Comparison of ENCODE assay signal across 25 mouse cellular contexts in genomic region chr1:186457098-186457497, GRCm38 (mm10).
"Had no signal": no experiment of that assay in that cellular context is flagged by ENCODE, and none has a peak within 500 bp of the region (broad histone marks: within the 10 kb centered on the region; RNA-seq: fewer than 3 reads in every experiment).

No protein-coding gene starts in this region.

- H3K36me3 ChIP-seq: heart, embryonic 10.5 days; heart, embryonic 12.5 days; hindbrain, embryonic 13.5 days; hindbrain, embryonic 15.5 days; kidney, embryonic 15.5 days; limb, embryonic 13.5 days; limb, embryonic 15.5 days; liver, embryonic 12.5 days had no signal

- H3K9me3 ChIP-seq: heart, embryonic 10.5 days; hindbrain, embryonic 13.5 days; hindbrain, embryonic 15.5 days; limb, embryonic 13.5 days; limb, embryonic 15.5 days; liver, embryonic 12.5 days had no signal

- H3K4me2 ChIP-seq: heart, embryonic 12.5 days; hindbrain, embryonic 13.5 days; hindbrain, embryonic 15.5 days; kidney, embryonic 15.5 days; limb, embryonic 13.5 days; limb, embryonic 15.5 days; liver, embryonic 12.5 days had no signal

- H3K4me3 ChIP-seq: heart, embryonic 10.5 days; heart, embryonic 12.5 days; hindbrain, embryonic 13.5 days; hindbrain, embryonic 15.5 days; kidney, embryonic 15.5 days; layer of hippocampus, adult 2 months; limb, embryonic 13.5 days; limb, embryonic 15.5 days; liver, embryonic 12.5 days had no signal

- H3K27ac ChIP-seq: heart, embryonic 10.5 days; hindbrain, embryonic 13.5 days; hindbrain, embryonic 15.5 days; hindbrain, postnatal 0 days; kidney, embryonic 15.5 days; kidney, postnatal 0 days; layer of hippocampus, adult 2 months; limb, embryonic 13.5 days; limb, embryonic 15.5 days; liver, embryonic 12.5 days; liver, embryonic 14.5 days had no signal

- H3K9ac ChIP-seq: heart, embryonic 12.5 days; hindbrain, embryonic 13.5 days; hindbrain, embryonic 15.5 days; kidney, embryonic 15.5 days; limb, embryonic 13.5 days; limb, embryonic 15.5 days; liver, embryonic 12.5 days; liver, embryonic 14.5 days had no signal

- H3K4me1 ChIP-seq: hindbrain, embryonic 13.5 days; hindbrain, embryonic 15.5 days; liver, embryonic 12.5 days had no signal

- H3K27me3 ChIP-seq: heart, embryonic 12.5 days; hindbrain, embryonic 13.5 days; hindbrain, embryonic 15.5 days; kidney, embryonic 15.5 days; limb, embryonic 13.5 days; limb, embryonic 15.5 days; liver, embryonic 12.5 days had no signal

- DNase-seq: gastrocnemius, postnatal 14 days; gastrocnemius, postnatal 36 days; heart, adult 18-20 months; heart, postnatal 10 days; heart, postnatal 36 days; kidney, adult 11 months; kidney, adult 2 months; kidney, adult 9 months; kidney, postnatal 14 days; kidney, postnatal 4 days; layer of hippocampus, postnatal 36 days; left cerebral cortex, postnatal 4 days had no signal

- ATAC-seq: hindbrain, postnatal 0 days; intestine, embryonic 16.5 days; liver, embryonic 12.5 days had no signal
